Mouse (Mus musculus): ENCODE results near the gene Arhgap18. TPM values are rescaled to one million over a fixed set of nuclear protein-coding genes. Genes with fewer than 3 reads are reported as not detected.

The Arhgap18 gene
- total RNA-seq, 4 experiments from 2014 or later: 34.3 to 52.6 (median 40.5) TPM

DNA sequence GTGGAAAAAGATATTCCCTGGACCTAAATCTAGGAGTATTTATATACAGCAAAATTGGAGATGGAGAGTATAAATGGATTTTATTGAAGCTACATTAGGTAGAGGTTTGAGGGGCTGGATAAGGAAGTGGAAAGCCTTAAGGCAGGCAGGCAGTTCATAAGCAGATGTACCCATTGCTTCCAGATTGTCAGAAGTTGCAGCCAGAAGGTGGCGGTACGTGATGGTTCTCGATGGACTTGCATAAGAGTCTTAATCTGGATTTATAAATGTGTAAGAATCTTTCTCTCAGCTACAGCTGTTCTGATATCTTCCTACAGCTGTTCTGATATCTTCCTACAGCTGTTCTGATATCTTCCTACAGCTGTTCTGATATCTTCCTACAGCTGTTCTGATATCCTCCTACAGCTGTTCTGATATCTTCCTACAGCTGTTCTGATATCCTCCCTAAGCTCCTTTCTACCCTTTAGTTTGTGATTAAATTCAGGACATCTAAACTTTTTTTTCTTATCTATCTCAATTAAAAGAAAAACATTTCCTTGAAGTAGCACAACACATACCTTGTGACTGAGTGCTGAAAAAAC lies 79.5 kb downstream of the Arhgap18 start:
- no peak for DNase-seq

DNA sequence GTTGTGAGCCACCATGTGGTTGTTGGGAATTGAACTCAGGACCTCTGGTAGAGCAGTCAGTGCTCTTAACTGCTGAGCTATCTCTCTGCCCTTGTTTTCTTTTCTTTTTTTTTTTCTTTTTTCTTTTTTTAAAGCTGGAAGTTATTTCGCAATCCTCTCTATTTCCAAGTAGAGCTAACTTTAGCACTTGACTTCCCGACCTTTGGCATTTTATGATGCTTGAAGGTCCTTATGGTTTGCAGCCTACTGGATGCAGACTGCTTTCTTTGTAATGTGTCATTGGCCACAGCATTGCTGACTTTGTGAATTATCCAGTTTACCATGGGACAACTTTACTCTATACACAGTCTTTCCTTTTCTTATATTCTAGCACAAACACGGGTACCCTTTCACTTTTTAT lies 80.2 kb downstream of the Arhgap18 start:
- DNase-seq: no peak

GRCm38 (mm10) chr10:26849311-26849710 lies 96.1 kb downstream of the Arhgap18 start:
- no peak for DNase-seq

GRCm38 (mm10) chr10:26849854-26850253 lies 96.6 kb downstream of the Arhgap18 start:
- peak; percentile 16 for DNase-seq

DNA sequence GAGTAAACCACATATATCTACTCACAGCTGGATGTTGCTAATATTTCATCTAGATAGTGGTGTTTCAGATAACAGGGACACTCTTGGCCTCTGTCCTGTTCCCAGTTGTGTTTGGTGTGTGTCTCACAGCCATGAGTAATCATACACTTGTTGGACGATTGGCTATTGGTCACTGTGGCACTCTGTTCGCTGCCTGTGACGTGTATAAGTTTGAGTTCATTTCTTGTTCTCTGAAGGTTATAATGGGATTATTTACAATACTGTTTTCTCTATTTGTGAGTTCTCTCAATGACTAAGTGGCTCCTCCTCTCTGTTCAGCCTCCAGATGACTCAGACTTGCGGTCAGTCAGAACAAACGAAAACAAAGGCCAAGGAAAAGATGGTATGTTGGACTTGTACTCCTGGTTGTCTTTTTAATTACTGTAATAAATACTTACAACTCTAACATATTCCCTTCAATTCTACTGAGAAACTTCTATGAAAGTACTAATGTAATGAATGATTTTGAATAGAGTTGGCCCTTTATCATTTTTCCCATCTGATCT lies 101.4 kb downstream of the Arhgap18 start:
- peak; percentile 41 for DNase-seq

- no peak for DNase-seq
Measured at GRCm38 (mm10) chr10:26855851-26856535, 102.8 kb downstream of the Arhgap18 start.

DNA sequence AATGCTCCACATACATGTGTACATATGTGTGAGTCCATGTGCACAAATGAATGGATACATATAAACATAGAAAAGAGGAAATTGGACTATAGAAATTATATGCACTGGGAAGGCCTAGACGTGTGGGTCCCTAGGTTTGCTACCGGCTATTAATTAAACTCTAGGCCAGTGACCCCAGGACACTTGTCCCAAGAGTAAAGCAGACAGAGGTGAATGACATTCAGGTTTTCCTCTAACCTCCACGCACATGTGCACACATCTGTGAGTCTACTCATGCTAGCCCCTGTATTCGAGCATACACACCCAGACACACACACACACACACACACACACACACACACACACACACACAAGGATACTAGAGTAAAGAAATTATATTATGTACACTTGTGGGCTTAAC lies 104.4 kb downstream of the Arhgap18 start:
- no peak for DNase-seq

GRCm38 (mm10) chr10:26858537-26858936 lies 105.3 kb downstream of the Arhgap18 start:
- DNase-seq: no peak

DNA sequence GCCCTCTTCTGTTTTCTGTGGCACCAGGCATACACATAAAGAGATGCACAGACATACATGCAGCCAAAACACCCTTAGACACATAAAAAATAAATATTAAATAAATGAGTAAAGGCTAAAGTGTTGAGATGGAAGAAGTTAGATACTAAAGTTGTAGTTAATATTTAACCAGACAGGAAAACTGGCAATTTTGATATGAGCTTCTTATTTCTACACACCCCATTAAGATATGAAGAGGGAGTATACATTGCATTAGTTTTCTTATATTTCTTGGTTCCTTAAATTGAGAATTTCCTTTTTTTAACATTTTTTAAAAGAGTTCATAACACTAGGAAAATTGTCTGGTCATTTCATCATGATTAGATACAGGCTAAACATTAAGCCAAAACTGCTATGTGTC lies 108.0 kb downstream of the Arhgap18 start:
- DNase-seq: no peak

DNA sequence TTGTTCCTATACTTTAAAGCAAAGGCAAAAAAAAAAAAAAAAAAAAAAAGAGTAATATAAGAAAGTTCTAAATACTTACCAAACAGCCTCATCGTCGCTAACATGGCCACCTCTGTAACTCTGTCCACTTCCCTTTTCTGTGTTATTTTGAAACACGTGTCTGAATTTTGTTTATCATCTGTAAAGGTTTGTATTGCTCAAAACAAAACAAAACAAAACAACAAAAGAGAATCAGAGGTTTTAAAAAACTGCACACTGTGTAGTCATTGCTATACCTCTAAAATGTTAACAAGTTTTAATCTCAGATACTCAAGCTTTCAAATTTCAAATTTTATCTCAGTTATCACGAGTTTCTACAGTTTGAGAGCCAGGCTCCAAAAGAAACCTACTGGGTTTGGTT lies 109.0 kb downstream of the Arhgap18 start:
- DNase-seq: no peak

DNA sequence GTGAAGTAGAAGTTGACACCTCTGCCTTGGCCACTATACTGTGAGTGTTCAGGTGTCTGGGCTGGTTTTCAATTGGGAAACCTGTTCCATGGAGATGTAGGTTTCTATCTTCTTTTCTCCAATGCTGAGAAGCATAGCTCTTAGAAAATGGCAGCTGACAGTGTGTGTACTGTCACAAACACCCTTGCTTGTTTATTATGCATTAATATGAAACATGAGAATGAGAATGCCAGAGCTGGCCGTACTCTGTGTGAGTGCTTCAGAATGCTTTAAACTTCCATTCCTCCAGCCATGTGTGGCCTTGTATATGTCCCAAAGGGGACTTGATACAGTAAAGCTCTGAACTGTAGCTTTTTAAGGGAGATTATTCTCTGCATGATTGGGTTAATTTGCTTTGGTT lies 110.8 kb downstream of the Arhgap18 start:
- DNase-seq: no peak

DNA sequence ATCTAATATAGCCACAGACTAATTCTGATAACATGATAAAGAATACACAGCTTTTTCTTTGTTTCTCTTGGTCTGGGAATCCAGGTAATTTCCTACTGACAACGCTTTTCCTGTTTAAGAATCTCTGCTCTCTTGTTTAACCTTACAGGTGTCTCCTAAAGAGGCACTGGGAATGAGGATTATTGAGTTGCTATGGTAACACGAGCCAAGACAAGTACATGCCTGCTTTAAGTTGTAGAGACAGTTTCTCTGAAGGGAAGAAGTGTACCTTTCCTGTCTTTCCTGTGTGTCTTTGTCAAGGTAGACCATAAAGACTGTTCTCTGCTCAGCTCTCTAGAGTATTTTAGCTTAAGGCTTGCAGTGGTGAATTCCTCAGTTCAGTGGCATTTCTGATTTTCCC lies 117.6 kb downstream of the Arhgap18 start:
- DNase-seq: no peak

GRCm38 (mm10) chr10:26877309-26877708 lies 124.1 kb downstream of the Arhgap18 start:
- no peak for DNase-seq

DNA sequence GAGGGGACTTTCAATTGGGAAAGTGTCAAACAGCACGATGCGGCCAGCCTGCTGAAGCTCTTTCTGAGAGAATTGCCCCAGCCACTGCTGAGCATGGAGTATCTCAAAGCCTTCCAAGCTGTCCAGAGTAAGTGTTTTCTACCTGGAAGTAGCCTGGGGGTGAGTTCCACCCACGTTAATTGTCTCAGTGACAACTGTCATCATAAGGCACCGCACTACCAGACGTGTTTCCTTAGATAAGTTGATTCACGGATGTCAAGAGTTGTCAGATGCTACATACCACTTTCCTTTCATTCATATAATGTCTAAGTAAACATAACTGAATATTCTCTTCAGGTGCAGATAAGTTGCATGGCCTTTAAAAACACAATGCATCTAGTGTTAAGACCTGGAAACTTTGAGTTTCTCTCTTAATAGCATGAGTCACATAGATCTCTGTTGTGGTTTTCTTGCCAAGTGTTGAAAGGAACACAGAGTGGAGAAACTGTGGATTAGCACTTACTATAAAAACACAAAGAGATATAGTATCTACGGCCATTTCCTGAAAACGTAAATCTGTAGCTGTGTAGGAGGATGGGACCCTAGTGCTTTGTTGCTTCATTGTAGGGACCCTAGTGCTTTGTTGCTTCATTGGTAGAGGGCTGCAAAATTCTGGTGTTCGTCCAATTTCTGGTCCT lies 125.8 kb downstream of the Arhgap18 start:
- no peak for DNase-seq

DNA sequence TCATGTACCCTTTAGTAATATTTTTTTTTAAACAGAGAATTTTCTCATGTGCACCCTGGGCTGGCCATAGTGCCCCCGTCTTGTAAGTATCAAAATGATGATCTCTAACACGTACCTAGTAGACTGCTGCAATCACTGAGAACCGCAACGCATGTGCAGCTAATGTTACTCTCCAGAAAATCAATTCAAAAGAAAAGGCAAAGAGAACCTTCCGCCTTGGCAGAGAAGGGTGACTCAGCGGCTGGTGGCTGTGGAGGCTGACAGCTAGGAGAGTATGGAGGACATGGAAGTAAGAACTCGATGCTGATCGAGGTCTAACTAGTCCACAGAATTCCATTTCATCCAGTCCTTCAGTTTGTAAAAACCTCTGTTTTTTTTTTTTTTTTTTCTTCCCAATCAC lies 131.7 kb downstream of the Arhgap18 start:
- peak; percentile 19 for DNase-seq

DNA sequence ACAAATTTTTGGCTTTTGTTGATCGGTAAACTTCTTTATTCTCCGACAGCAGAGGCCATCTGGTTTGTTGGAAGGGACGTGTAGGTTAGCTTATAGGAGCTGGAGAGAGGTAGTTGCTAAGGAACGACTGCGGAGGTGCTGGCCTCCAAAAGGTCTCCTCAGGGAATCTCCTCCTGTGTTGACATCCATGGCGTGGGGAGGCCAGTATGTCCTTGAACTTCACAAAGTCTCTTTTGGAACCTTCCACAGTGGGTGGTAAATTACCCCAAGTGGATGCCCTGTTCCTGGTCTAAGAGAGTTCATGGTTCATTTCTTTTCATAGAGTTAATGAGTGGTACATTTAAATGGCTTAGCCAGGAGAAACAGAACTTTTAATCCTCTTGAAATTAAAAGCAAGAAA lies 136.0 kb downstream of the Arhgap18 start:
- DNase-seq: peak; percentile 48

DNA sequence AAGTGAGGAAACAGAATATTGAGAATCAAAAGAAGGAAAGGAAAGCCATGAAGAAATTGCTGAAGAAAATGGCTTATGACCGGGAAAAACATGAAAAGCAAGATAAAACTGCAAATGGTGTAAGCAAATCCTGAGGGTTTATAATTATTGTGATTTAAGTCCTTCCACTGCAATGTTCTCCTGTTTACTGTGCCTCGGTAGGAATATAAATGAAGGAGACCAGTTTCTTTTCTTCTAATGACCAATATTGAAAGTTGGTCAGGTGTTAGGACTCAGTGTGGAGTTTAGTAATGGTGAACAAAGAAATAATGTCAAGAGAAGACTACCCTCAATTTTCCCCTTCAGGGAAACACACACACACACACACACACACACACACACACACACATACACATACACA lies 136.5 kb downstream of the Arhgap18 start:
- no peak for DNase-seq

DNA sequence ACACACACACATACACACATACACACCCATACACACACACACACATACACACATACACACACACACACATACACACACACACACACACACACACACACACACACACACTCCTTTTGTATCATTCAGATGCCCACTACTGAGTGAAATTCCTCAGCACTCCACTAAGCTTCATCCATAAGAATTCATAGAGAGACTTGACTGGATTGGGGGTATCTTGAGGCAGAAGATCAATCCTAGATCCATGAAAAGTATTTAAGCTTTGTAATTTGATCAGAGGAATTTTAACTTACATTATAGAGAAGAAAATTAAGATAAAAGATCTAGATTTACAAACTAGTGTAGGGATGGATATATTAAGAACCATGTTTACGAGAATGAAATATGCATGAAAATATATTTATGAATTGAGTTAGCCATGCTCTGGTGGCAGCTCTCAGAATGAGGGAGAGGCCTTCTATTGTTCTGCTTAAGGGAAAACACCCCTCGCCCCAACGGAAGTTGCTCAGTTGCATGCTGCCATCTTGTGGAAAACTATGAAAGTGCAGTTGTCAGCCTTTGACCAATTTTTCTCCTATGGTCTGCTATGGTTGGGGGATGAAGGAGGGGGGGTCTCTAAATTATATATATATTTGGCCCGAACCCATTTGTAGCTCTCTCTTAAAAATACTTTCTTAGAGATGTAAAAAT lies 137.2 kb downstream of the Arhgap18 start:
- peak; percentile 29 for DNase-seq

GRCm38 (mm10) chr10:26893091-26893490 lies 139.9 kb downstream of the Arhgap18 start:
- peak; percentile 42 for DNase-seq

- DNase-seq: no peak
Measured at GRCm38 (mm10) chr10:26895726-26896125, 142.5 kb downstream of the Arhgap18 start.

- no peak for DNase-seq
Measured at GRCm38 (mm10) chr10:26900426-26900825, 147.2 kb downstream of the Arhgap18 start.

GRCm38 (mm10) chr10:26903781-26904180 lies 150.6 kb downstream of the Arhgap18 start:
- no peak for DNase-seq

GRCm38 (mm10) chr10:26911176-26911575 lies 158.0 kb downstream of the Arhgap18 start:
- DNase-seq: no peak
